Mouse (Mus musculus): ENCODE results near the gene 1700015F17Rik. TPM values are rescaled to one million over a fixed set of nuclear protein-coding genes. Genes with fewer than 3 reads are reported as not detected.

Gene 1700015F17Rik
- polyA plus RNA-seq (2017; shearing (Covaris generic)) = not detected

GRCm38 (mm10) chr5:5479043-5479442 is at the start of gene 1700015F17Rik:
TSS of gene 1700015F17Rik (minus strand) at chr5:5479143.

GRCm38 (mm10) chr5:5514196-5515076 is 35.5 kb upstream of the 1700015F17Rik start, which contains the start of gene Cldn12:
TSS of gene Cldn12 (minus strand) at chr5:5514958.

GRCm38 (mm10) chr5:5419992-5420455 is 58.9 kb downstream of the 1700015F17Rik start, which contains the start of gene Cdk14:
TSS of gene Cdk14 (minus strand) at chr5:5420312.

Other genes with a start within 250 kb of the 1700015F17Rik start
- gene Cdk14, start 58.8 kb downstream of the 1700015F17Rik start, polyA plus RNA-seq (2017; shearing (Covaris generic)) = 1 to 10 TPM in 1 of 2 experiments, under 1 TPM in 1; 0.77 to 3.8 TPM
- gene Cldn12, start 35.8 kb upstream of the 1700015F17Rik start, polyA plus RNA-seq (2017; shearing (Covaris generic)) = 1 to 10 TPM; 3.1 to 3.9 TPM
- gene Gtpbp10, start 80.4 kb upstream of the 1700015F17Rik start, polyA plus RNA-seq (2017; shearing (Covaris generic)) = 10 to 100 TPM; 12.5 to 13.4 TPM
- under 1 TPM; 0.29 to 0.37 TPM for gene Gm8773, start 94.7 kb upstream of the 1700015F17Rik start, polyA plus RNA-seq (2017; shearing (Covaris generic))
- under 1 TPM in 1 of 2 experiments, not detected in 1; 0.18 TPM for gene Cfap69, start 185.1 kb upstream of the 1700015F17Rik start, polyA plus RNA-seq (2017; shearing (Covaris generic))
- 1 to 10 TPM in 1 of 2 experiments, under 1 TPM in 1; 0.31 to 1.2 TPM for gene Steap2, start 215.4 kb upstream of the 1700015F17Rik start, polyA plus RNA-seq (2017; shearing (Covaris generic))